Mouse (Mus musculus) embryo, embryonic 11.5 days (tissue): Measurements from ENCODE around the gene Igll1.
"Not testable (repeated sequence)": the region's sequence is repeated elsewhere in the genome, so short reads cannot be mapped to it uniquely, and the experiment has no call there.

Experiments used
- DNase-seq: peaks from one replicate; pipeline ENCODE4 v3.0.0-alpha.2; 2012; ENCODE audit warnings: low read depth, low spot score

The Igll1 gene

DNA sequence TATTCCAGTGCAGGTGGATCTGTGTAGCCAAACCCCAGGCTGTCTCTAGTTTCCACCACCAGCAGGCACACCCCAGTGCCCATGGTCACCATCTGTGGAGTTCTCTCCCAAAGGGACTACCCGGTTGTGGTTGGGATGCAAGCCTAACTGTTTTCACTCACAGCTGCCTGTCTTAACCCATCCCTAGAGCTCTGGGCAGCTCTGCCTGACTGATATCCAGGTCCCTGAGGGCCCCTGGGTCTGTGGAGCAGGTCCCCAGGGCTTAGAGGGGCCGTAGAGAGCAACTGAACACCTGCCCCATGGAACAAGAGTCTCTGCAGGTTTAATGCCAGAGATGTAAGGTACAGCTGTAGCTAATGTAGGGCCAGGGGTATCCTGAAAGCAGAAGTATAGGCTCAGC is at the start of gene Igll1:
Gene Igll1, minus strand, starts transcription at position 8 of the 400 bp plus-strand sequence.
- DNase-seq, result no peak

- no peak for DNase-seq
Measured at GRCm38 (mm10) chr16:16913440-16913839, 49.7 kb upstream of the Igll1 start.

- peak; percentile 66 for DNase-seq
Measured at GRCm38 (mm10) chr16:16911641-16912597, 48.1 kb upstream of the Igll1 start.

- no peak for DNase-seq
Measured at GRCm38 (mm10) chr16:16907799-16908198, 44.0 kb upstream of the Igll1 start.

DNA sequence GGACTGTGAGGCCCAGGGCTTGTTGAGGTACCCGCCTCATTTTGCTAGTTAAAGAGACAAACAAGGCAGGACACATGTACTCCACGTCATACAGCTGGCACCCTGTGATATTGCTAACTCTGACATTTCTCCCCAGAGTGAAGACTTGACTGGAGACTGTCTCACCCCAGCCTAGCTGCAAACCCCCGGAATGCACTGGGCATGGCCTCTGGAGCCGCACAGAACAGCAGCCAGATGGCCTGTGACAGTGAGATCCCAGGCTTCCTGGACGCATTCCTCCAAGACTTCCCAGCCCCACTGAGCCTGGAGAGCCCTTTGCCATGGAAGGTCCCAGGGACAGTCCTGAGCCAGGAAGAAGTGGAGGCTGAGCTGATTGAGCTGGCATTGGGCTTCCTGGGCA is 39.4 kb upstream of the Igll1 start:
- no peak for DNase-seq

GRCm38 (mm10) chr16:16902329-16902728 is 38.5 kb upstream of the Igll1 start:
- DNase-seq, result no peak

- no peak for DNase-seq
Measured at GRCm38 (mm10) chr16:16897056-16897584, 33.3 kb upstream of the Igll1 start.

GRCm38 (mm10) chr16:16896382-16897055 is 32.7 kb upstream of the Igll1 start, which contains the start of gene Ppm1f:
Gene Ppm1f (plus strand): TSS chr16:16896469.
- peak; percentile 85 for DNase-seq

- no peak for DNase-seq
Measured at GRCm38 (mm10) chr16:16896015-16896381, 32.2 kb upstream of the Igll1 start.

GRCm38 (mm10) chr16:16892366-16892765 is 28.6 kb upstream of the Igll1 start:
- no peak for DNase-seq

DNA sequence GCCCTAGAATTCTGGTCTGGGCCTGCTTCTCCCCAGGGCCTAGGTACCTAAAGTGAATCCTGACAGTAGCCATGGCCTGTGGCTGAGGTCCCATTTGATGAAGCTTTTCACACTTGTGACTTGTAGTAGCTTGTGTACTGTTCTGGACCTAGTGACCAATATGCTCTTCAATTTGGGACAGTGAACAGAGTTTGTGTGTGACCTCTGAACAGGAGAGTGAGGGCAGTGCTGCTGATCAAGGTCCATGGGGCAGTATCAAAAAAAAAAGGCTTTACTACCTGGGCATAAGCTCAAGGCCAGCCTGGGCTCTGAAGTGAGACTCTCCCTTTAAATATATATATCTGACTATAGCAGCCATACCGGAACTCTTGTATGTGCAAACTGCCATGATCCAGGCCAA is 24.6 kb upstream of the Igll1 start:
- no peak for DNase-seq

GRCm38 (mm10) chr16:16879025-16879424 is 15.2 kb upstream of the Igll1 start:
- DNase-seq, result no peak

- DNase-seq, result peak; percentile 93
Measured at GRCm38 (mm10) chr16:16870617-16871331, 7.0 kb upstream of the Igll1 start, which contains the start of the genes Top3b and Vpreb1. Gene Top3b (plus strand): TSS chr16:16870736. Gene Vpreb1 (minus strand): TSS chr16:16870843.

GRCm38 (mm10) chr16:16870241-16870616 is 6.4 kb upstream of the Igll1 start:
- no peak for DNase-seq

DNA sequence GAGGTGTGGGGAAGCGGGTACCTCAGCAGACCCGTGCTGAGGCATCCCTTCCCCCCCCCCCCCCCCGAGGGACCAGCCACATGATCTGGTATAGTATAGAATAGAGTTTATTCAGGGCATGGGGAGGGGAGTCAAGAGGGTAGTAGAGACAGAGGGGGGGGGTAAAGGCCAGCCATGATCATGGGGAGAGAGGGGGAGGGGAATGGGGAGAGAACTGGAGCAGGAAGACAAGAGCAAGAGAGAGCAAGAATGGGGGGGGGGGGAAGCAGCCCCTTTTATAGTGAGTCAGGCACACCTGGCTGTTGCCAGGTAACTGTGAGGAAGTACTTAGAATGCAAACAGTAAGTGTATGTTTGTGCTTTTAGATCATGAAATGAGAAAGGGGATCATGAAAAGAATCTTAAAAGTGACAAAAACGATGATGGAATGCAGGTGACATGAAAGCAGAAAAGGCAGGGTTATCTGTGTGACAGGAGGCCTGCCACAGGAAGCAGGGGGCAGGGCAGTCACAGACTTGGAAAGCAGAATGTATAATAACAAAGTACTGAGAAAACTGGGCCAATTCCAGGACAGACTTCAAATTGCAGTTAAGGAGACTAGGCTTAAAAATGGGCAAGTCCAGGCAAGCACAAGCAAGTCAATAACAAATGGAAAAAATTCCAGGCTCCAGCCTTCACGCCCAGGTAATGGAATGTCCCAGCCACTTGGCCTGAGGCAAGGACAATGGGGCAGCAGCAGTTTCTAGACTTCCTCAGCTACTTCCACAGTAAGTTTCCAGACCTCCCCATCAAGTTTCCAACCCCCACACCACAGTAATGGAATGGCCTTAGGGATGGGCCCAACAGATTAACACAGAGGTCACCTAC is 2.1 kb upstream of the Igll1 start:
- no peak for DNase-seq

GRCm38 (mm10) chr16:16865217-16865616 is 1.4 kb upstream of the Igll1 start:
- no peak for DNase-seq

- DNase-seq, result no peak
Measured at GRCm38 (mm10) chr16:16862288-16862687, 1.5 kb downstream of the Igll1 start.

GRCm38 (mm10) chr16:16856731-16857476 is 6.9 kb downstream of the Igll1 start:
- no peak for DNase-seq

DNA sequence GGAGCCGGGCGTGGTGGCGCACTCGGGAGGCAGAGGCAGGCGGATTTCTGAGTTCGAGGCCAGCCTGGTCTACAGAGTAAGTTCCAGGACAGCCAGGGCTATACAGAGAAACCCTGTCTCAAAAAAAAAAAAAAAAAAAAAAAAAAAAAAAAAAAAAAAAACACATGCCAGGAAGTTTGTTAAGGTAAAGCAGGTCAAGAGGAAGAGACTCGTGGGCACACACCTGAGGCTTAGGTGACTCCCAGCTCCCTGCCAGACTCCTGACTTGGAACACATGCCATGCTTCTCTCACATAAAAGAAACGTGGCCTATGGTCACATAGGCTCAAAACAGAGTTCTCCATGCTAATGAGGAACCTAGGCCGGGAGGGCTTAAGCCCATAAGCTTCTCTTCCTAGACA is 7.7 kb downstream of the Igll1 start:
- DNase-seq, result not testable (repeated sequence)

- DNase-seq, result no peak
Measured at GRCm38 (mm10) chr16:16855541-16855940, 8.2 kb downstream of the Igll1 start.
